Mouse (Mus musculus): ENCODE results near the gene Cdrt4.

The Cdrt4 gene

DNA sequence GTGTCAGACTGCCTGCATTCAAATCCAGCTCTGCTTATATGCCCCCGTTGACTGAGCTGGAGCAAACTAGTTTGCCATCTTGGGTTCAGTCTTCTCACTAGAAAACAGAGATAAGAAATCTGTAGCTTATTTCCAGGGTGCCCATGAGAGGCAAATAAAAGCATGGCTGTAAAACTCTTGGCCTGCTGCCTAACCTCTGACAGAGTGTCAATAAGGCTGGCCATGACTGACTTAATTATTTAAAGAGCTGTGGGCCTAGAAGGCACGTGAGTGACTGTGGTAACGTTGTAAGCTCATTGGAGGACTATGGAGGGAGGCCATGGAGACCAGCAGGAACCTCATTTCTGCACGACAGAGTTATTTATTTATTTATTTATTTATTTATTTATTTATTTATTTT lies 5.5 kb upstream of the Cdrt4 start:
- no peak for DNase-seq

DNA sequence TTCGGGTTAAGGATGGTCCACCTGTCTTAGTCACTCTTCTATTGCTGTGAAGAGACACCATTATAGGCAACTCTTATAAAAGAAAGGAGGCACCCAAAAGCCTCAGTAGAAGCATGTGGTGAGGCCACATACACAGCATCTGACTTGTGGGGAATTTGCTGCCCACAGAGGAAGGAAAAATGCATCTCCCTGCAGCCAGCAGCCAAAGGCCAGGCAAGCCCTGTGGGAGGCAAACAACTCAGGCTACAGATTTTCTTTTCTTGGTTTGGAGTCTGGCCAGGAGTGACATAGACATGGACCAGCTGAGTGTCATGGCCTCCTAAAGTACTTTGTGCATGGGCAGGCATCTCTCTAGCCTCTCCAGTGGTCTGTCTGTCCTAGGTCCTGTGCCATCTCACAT lies 1.4 kb upstream of the Cdrt4 start:
- no peak for DNase-seq

DNA sequence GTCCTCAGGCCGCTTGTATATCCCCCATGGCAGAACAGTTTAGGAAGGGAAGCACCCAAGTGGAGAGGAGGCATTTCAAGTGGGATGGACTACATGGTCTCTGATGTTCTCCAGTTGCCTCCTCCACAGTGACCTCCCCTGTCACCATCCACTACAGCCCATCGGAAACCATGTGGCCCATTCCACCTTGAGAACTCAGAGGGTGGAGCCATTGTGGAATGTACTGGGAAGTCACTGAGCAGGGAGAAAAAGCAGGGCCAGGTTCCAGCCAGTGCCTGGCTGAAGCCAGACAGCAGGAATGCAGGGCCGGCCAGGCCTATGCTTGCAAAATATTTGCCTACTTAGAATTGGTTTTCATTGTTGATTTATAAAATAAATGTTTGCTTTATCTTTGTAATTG lies 3.8 kb downstream of the Cdrt4 start:
- DNase-seq, result no peak

- DNase-seq, result no peak
These were observed 4.2 kb downstream of the Cdrt4 start for GRCm38 (mm10) chr11:62955186-62955585.

DNA sequence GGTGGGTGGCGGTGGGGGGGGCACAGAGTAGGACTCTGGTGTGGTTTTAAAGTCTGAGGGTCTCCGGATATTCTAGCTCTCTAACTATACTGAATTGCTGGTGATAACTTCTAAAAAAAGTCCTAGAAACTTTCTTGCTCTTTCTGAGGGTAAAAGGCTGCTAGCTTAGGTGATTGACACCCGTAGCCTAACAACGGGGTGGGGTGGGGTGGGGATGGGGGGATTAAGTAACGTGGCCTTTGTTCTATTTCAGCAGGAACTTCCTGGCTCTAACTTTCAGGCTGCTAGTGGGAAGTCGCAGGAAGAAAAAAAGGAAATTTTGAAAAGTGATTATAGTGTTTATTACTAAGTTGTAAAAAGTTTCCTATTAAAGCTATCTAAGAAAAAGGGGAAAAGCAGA lies 4.8 kb downstream of the Cdrt4 start:
- DNase-seq, result no peak

DNA sequence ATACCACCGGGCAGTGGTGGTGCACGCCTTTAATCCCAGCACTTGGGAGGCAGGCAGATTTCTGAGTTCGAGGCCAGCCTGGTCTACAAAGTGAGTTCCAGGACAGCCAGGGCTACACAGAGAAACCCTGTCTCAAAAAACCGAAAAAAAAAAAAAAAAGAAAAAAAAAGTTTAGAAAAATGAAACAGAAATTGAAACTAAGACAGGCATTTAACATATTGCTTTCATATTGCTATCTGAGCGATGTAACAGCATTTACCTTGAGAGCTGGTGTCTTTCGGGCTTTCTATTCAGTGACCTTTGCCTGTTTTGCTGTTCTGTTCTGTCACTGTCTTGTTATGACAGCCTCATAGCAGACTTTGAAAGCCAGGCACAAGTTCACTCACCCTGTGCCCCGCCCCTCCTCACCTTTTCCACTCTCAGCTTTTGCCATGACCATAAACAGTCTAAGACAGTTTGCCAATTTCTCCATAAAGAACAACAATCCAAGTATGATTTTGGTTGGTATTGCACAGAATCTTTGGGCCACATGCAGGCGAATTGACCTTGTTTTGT lies 6.7 kb downstream of the Cdrt4 start:
- no peak for DNase-seq

- no peak for DNase-seq
These were observed 12.3 kb downstream of the Cdrt4 start for GRCm38 (mm10) chr11:62963292-62963691.

DNA sequence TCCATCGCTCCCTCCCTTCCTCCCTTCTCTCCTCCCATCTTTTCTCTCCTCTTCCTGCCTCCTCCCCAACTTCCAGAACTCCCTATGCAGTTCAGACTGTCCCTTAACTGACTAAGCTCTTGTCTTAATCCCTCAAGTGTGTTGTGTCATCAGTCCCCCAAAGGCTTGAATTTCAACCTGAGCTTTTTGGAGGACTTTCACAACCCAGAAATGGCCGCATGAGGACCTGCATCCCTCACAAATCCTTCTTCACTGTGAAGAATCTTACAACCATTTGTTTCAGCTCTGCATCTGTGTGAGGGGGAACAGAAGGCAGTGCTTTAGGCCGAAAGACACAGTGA lies 15.4 kb downstream of the Cdrt4 start:
- DNase-seq, result no peak

DNA sequence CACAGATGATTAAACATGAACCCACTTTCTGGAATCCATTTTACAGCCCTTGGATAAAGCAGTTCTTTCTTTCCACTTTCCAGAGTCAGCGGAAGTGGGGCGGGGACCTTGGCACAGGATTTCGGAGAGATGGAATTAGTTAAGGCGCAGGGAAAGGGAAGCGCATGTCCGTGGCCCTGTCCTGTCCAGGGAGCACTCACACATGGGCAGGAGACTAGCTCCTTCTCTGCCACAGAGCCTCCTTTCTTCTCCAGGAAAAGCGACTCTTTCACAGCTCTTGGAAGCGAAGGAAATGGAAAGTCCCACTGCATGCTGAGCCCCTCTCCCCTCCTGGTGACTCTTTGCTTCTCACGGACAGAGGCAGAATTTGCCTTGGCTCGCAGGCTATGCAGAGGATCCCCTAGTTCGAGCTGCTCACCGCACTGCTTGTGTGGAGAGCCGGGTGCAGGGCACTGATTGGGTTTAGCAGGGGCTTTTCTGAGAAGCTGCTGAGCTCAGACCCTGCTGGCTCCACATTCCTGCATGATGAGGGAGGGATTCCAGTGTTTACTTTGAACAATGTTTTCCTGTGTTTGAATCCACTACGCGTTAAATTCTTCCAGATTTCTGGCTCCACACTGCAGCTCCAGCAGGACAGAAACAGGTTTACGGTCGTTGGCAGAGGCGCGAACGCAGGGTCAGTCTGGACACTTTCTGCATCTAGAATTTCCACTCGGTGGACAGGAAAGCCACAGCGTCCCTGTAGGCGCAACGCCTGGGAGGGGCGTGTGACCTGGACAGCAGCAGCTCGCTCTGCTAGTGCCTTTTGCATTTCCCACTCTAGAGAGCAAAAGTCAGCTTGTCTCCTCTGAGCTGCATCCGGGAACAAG lies 16.0 kb downstream of the Cdrt4 start:
- DNase-seq, result peak; percentile 23

GRCm38 (mm10) chr11:62977176-62977575 lies 26.2 kb downstream of the Cdrt4 start:
- no peak for DNase-seq

DNA sequence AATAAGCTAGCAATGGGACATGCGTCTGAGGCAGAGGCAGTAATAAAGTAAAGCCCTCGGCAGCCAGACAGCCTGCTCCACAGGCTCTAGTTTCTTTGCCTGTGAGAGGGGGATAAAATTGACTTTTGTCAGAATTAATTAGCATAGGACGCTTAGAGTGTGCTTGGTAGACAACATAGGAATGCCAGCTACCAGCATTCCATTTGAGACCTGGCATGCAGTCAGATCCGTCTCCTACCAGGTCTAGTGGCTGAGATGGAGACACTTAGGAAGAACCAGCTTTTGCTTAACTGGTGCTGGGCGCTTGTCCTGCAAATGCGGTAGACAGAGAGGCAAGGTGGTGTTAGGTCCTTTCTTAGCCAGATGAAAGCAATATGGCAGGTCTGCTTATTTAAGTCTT lies 27.9 kb downstream of the Cdrt4 start:
- DNase-seq, result no peak

- DNase-seq, result no peak
These were observed 30.7 kb downstream of the Cdrt4 start for GRCm38 (mm10) chr11:62981729-62982128.

- no peak for DNase-seq
These were observed 32.8 kb downstream of the Cdrt4 start for GRCm38 (mm10) chr11:62983793-62984192.

DNA sequence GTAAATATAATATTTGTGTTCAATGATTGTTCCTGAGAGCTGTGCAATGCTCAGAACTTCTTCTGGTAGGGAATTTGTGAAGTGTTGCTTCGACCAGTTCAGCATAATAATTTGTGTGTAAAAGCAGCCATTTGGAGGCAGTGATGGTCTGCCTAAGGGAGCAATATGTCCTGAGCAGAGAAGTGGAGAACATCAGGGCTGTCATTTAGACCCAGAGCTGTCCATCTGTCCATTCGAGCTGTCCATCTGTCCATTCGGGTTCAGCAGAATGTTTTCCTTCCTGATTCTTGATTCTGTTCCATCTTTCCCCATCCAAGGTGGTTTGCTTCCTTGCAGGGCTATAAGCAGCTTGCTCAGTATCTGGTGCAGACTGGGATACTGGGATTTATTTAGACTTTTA lies 33.4 kb downstream of the Cdrt4 start:
- no peak for DNase-seq

GRCm38 (mm10) chr11:62985075-62985474 lies 34.1 kb downstream of the Cdrt4 start:
- no peak for DNase-seq

DNA sequence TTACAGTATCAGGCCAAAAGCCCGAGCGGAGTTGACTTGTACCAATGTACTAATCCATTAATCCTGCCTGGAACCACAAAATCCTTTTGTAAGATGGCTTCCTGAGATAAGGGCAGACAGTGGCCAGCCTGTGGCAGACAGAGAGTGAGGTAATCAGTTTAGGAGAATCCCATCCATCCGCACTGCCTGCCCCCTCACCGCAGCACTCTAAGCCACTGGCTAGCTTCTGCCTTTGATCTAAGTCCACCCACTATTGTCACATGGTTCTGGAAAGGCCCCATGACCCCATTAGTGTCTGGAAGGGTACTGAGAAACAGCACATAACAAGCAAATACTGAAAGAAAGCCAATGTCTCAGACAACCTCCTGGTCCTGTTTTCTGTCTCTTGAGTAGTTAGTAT lies 35.6 kb downstream of the Cdrt4 start:
- no peak for DNase-seq

DNA sequence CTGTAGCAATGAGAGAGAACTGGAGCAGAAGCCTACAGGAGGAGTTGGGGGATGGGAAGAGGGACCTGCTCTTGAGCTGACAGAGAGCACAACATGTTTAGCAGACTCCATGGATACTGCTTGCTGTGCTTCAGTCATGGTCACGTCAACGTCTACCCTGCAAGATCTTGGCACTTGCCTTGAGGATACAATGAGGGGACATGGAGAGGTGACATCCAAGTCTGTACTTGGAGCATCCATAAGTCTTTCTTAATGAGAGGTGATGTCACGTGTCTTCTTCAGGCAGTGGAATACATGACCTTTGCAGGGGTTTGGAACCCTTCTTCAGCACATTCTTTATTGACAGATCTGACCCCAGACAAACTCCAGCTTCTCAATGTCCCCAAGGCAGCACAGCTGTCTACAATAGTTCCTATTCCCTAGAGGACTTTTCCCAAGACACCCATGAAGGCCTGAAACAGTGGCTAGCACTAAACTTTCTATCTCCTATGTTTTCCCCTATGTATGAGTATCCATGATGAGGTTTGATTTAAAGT lies 39.2 kb downstream of the Cdrt4 start:
- no peak for DNase-seq

GRCm38 (mm10) chr11:62990811-62991210 lies 39.8 kb downstream of the Cdrt4 start:
- no peak for DNase-seq

DNA sequence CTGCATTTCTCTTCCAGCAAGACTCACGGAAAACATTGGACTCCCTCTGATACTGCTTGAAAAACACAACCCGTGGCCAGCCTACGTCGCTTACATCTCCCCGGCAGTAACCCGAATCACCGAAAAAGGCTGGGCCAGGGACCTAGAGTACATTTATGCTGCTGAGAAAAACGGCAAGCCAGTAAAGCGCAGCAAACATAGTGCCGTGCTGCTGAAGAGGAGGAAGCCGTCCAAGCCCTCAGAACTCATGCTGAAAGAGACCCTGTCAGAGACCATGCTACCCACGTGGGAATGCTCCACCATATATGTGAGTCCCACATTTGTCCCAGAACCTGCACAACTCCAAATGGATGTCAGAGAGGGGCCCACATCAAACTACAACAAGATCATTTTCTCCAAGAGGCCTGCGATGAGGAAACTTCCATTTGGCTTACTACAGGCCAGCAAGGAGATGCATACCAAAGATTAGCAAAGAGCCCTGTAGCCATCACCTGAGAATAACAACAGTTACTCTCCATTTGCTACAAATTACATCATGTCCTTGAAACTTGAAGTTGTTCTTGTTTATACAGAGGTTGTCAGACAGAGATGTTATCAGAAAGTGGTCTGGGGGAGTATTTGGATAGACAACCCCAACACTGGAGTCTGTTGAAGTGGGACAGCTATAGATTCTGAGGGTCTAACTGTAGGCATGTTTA lies 41.7 kb downstream of the Cdrt4 start:
- no peak for DNase-seq

- DNase-seq, result no peak
These were observed 44.2 kb downstream of the Cdrt4 start for GRCm38 (mm10) chr11:62995066-62995754.

DNA sequence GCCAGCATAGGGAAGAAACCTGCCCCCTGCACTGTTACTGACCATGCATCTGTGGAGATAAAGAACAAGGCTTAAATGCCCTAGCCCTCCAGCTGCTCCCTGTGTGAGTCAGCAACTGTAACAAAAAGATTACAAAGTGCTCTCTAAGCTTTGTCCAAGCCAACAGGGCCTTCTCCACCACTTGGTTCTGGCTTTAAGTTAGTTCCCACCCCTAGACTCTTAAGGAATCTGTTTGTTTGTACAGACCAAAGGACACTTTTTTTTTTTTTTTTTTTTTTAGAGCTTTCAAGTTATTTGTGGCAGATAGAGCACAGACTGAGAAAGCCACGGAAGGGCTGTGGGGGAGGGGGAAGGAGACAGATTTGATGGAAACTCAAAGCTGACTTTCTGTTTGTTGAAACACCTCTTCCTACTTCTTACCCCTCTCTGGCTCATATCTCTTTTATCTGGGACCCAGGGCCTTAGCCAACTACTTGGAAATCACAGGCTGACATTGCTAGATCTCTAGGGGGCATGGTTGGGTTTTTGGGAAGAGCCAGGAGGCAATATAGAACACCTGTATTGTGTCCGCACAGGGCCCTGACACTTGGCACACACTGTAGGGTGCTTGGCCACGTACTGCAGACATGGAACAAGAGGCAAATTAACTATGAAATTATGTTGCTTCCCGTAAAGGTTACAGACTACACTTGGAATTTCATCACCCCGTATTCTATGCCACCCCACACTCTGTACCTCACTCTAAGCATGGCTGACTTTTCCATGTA lies 44.9 kb downstream of the Cdrt4 start:
- DNase-seq, result no peak

- DNase-seq, result no peak
These were observed 45.5 kb downstream of the Cdrt4 start for GRCm38 (mm10) chr11:62996522-62996898.

Data from right cerebral cortex, adult 18-20 months (tissue).